Mouse (Mus musculus): ENCODE data around the gene Hacd3.
"Not testable (repeated sequence)": the region's sequence is repeated elsewhere in the genome, so short reads cannot be mapped to it uniquely, and the experiment has no call there.

Hacd3 gene

DNA sequence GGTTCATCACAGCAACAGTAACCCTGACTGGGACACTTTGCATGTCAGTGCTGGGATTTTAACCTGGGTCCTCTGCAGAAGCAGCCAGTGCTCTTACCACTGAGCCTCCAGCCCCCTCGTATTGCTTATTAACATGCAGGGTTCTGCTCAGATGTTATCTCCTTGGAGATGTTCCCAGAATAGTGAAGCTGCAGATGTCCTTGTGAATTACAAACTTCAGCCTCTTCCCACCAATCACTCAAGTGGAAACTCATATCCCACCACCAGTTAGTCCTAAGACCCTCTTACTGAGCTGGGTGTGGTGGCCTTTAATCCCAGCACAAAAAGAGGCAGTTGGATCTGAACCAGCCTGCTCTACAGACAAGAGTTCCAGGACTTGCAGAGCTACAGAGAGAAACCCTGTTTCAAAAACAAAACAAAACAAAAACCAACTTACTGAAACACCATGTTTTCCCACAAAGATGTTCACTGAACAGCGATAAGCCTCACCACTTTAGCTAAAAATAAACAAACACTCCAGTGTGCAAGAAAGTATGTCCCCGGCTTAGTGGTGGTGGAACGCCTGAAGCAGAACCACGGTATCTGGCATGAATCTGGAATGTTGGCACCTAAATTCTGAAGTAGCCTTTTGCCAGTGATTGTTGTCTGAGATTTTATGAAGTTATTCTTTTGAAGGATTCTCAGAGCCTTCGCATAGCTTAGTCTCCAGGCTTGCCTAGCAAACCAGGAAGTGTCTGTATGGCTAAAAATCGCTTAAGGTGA, 5.9 kb downstream of the Hacd3 start:
- Histone ChIP-seq H3K27me3 (ENCODE audit: insufficient read depth, low read length) (peaks cover 10% of the 10 kb centered on the region), H3K36me3 (ENCODE audit: insufficient read depth, low read length) (peaks cover 2% of the 10 kb centered on the region; the same call in 1 of the 2 replicates), H3K4me1 (replicated peaks; ENCODE audit: low read depth, low read length) (peaks cover 16% of the 10 kb centered on the region), H3K4me3 (replicated peaks; ENCODE audit: low read length) (no peak overlapping the region), H3K9me3 (ENCODE audit: low read length) (no peaks in the 10 kb centered on the region)
- TF ChIP-seq NANOG (IDR thresholded peaks at IDR 0.05; ENCODE audit: borderline replicate concordance, low read length) (no peak), POU5F1 (IDR thresholded peaks at IDR 0.05; ENCODE audit: borderline replicate concordance, low read length) (no peak), CTCF (conservative IDR thresholded peaks at IDR 0.05; ENCODE audit: low read length) (no peak)

- peaks cover 13% of the 10 kb centered on the region for H3K4me1 ChIP-seq (replicated peaks; ENCODE audit: low read depth, low read length)
- H3K36me3 ChIP-seq (ENCODE audit: insufficient read depth, low read length): peaks cover 18% of the 10 kb centered on the region
- no peaks in the 10 kb centered on the region for H3K27me3 ChIP-seq (ENCODE audit: insufficient read depth, low read length)
- no peaks in the 10 kb centered on the region for H3K9me3 ChIP-seq (ENCODE audit: low read length)
- no peak overlapping the region for H3K4me3 ChIP-seq (replicated peaks; ENCODE audit: low read length)
- peak; percentile 70 for TF ChIP-seq CTCF (conservative IDR thresholded peaks at IDR 0.05; ENCODE audit: low read length)
- TF ChIP-seq NANOG (IDR thresholded peaks at IDR 0.05; ENCODE audit: borderline replicate concordance, low read length): no peak
Measured at GRCm38 (mm10) chr9:65011304-65011703, 10.2 kb downstream of the Hacd3 start.

GRCm38 (mm10) chr9:65010632-65011031, 10.9 kb downstream of the Hacd3 start:
- H3K4me3 ChIP-seq (replicated peaks; ENCODE audit: low read length): no peak overlapping the region
- H3K36me3 ChIP-seq (ENCODE audit: insufficient read depth, low read length): peaks cover 24% of the 10 kb centered on the region
- H3K9me3 ChIP-seq (ENCODE audit: low read length): no peaks in the 10 kb centered on the region
- TF ChIP-seq POU5F1 (IDR thresholded peaks at IDR 0.05; ENCODE audit: borderline replicate concordance, low read length): no peak
- peaks cover 10% of the 10 kb centered on the region for H3K4me1 ChIP-seq (replicated peaks; ENCODE audit: low read depth, low read length)
- no peaks in the 10 kb centered on the region for H3K27me3 ChIP-seq (ENCODE audit: insufficient read depth, low read length)

DNA sequence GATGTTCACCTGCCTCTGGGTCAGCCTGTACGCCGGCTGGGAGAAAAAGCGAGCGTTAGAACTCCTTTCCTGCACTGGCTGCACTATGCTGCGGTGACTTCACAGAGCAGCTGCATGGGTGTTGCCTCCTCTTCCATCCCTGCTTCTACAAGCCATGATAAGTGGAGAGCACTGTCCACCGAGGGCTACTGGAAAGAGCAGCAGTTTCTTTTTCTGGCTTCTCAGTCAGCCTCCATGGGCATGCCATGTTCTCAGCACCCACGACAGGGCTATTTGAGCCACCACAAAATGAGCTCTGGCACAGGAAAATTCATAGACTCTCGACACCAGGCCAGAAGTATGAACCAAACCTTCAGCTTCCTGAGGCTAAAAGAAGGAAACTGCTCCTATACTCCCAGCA, 15.8 kb downstream of the Hacd3 start:
- H3K9me3 ChIP-seq (ENCODE audit: low read length): no peaks in the 10 kb centered on the region
- H3K4me3 ChIP-seq (replicated peaks; ENCODE audit: low read length): no peak overlapping the region
- peaks cover 52% of the 10 kb centered on the region for H3K36me3 ChIP-seq (ENCODE audit: insufficient read depth, low read length)
- H3K27me3 ChIP-seq (ENCODE audit: insufficient read depth, low read length): no peaks in the 10 kb centered on the region
- peaks cover 12% of the 10 kb centered on the region for H3K4me1 ChIP-seq (replicated peaks; ENCODE audit: low read depth, low read length)
- TF ChIP-seq CTCF (conservative IDR thresholded peaks at IDR 0.05; ENCODE audit: low read length): no peak
- no peak for TF ChIP-seq POU5F1 (IDR thresholded peaks at IDR 0.05; ENCODE audit: borderline replicate concordance, low read length)
- TF ChIP-seq NANOG (IDR thresholded peaks at IDR 0.05; ENCODE audit: borderline replicate concordance, low read length): no peak

- Histone ChIP-seq H3K27me3 (ENCODE audit: insufficient read depth, low read length) (no peaks in the 10 kb centered on the region), H3K4me1 (replicated peaks; ENCODE audit: low read depth, low read length) (peaks cover 5% of the 10 kb centered on the region), H3K36me3 (ENCODE audit: insufficient read depth, low read length) (peaks cover 70% of the 10 kb centered on the region), H3K9me3 (ENCODE audit: low read length) (no peaks in the 10 kb centered on the region), H3K4me3 (replicated peaks; ENCODE audit: low read length) (no peak overlapping the region)
- TF ChIP-seq NANOG (IDR thresholded peaks at IDR 0.05; ENCODE audit: borderline replicate concordance, low read length): no peak
- TF ChIP-seq POU5F1 (IDR thresholded peaks at IDR 0.05; ENCODE audit: borderline replicate concordance, low read length): no peak
- no peak for TF ChIP-seq CTCF (conservative IDR thresholded peaks at IDR 0.05; ENCODE audit: low read length)
Measured at GRCm38 (mm10) chr9:65001481-65001880, 20.0 kb downstream of the Hacd3 start.

- peaks cover 70% of the 10 kb centered on the region for H3K36me3 ChIP-seq (ENCODE audit: insufficient read depth, low read length)
- TF ChIP-seq CTCF (conservative IDR thresholded peaks at IDR 0.05; ENCODE audit: low read length): peak; percentile 13; the same call in 1 of the 2 replicates
- not testable (repeated sequence) for H3K4me3 ChIP-seq (replicated peaks; ENCODE audit: low read length); H3K27me3 ChIP-seq (ENCODE audit: insufficient read depth, low read length); H3K4me1 ChIP-seq (replicated peaks; ENCODE audit: low read depth, low read length); H3K9me3 ChIP-seq (ENCODE audit: low read length)
Measured at GRCm38 (mm10) chr9:64995464-64995863, 26.0 kb downstream of the Hacd3 start.

- no peaks in the 10 kb centered on the region for H3K4me1 ChIP-seq (replicated peaks; ENCODE audit: low read depth, low read length)
- H3K27me3 ChIP-seq (ENCODE audit: insufficient read depth, low read length): no peaks in the 10 kb centered on the region
- no peaks in the 10 kb centered on the region for H3K9me3 ChIP-seq (ENCODE audit: low read length)
- no peak overlapping the region for H3K4me3 ChIP-seq (replicated peaks; ENCODE audit: low read length)
- TF ChIP-seq NANOG (IDR thresholded peaks at IDR 0.05; ENCODE audit: borderline replicate concordance, low read length): no peak
- no peak for TF ChIP-seq CTCF (conservative IDR thresholded peaks at IDR 0.05; ENCODE audit: low read length)
- no peak for TF ChIP-seq POU5F1 (IDR thresholded peaks at IDR 0.05; ENCODE audit: borderline replicate concordance, low read length)
- peaks cover 82% of the 10 kb centered on the region for H3K36me3 ChIP-seq (ENCODE audit: insufficient read depth, low read length)
Measured at GRCm38 (mm10) chr9:64990291-64990690, 31.2 kb downstream of the Hacd3 start.

DNA sequence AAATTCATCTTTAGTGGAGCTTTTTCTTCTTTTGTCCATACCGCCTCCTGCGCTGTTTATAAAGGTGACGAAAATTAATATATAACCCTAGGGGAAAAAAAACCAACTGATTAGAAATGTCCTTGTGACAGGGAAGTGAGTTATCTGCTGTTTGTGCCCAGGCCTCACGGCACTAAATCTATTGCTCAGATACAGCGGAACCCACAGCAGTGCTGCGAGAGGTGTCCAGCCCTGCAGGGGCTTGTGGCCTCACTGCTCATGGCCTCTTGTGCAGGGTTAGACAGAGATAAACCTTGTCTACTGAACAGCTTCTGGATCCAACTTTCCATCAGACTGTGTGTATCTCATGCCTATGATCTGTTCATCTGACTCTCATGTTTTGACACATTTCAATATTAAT, 33.0 kb downstream of the Hacd3 start:
- Histone ChIP-seq H3K4me3 (replicated peaks; ENCODE audit: low read length) (no peak overlapping the region), H3K27me3 (ENCODE audit: insufficient read depth, low read length) (no peaks in the 10 kb centered on the region), H3K9me3 (ENCODE audit: low read length) (no peaks in the 10 kb centered on the region), H3K4me1 (replicated peaks; ENCODE audit: low read depth, low read length) (no peaks in the 10 kb centered on the region), H3K36me3 (ENCODE audit: insufficient read depth, low read length) (peaks cover 91% of the 10 kb centered on the region)
- TF ChIP-seq NANOG (IDR thresholded peaks at IDR 0.05; ENCODE audit: borderline replicate concordance, low read length) (no peak), CTCF (conservative IDR thresholded peaks at IDR 0.05; ENCODE audit: low read length) (no peak), POU5F1 (IDR thresholded peaks at IDR 0.05; ENCODE audit: borderline replicate concordance, low read length) (no peak)

GRCm38 (mm10) chr9:64987651-64988050, 33.8 kb downstream of the Hacd3 start:
- no peak overlapping the region for H3K4me3 ChIP-seq (replicated peaks; ENCODE audit: low read length)
- no peaks in the 10 kb centered on the region for H3K27me3 ChIP-seq (ENCODE audit: insufficient read depth, low read length)
- H3K36me3 ChIP-seq (ENCODE audit: insufficient read depth, low read length): peaks cover 96% of the 10 kb centered on the region
- TF ChIP-seq CTCF (conservative IDR thresholded peaks at IDR 0.05; ENCODE audit: low read length) (no peak), NANOG (IDR thresholded peaks at IDR 0.05; ENCODE audit: borderline replicate concordance, low read length) (no peak), POU5F1 (IDR thresholded peaks at IDR 0.05; ENCODE audit: borderline replicate concordance, low read length) (no peak)
- peaks cover 7% of the 10 kb centered on the region for H3K4me1 ChIP-seq (replicated peaks; ENCODE audit: low read depth, low read length)
- no peaks in the 10 kb centered on the region for H3K9me3 ChIP-seq (ENCODE audit: low read length)

Measured in E14TG2a.4 (cell line).